Mouse (Mus musculus) bone marrow macrophage, adult 2 months (primary cell): ENCODE measurements around the gene Cntrl.

Source experiments
- CTCF ChIP-seq: IDR thresholded peaks from 2 replicates; pipeline ENCODE4 v1.5.1; 2012; ENCODE audit warnings: low read depth, mild to moderate bottlenecking, low read length, moderate library complexity
- POLR2A ChIP-seq: IDR thresholded peaks from 2 replicates; pipeline ENCODE4 v1.6.1; 2012; ENCODE audit warnings: mild to moderate bottlenecking, low read depth, low read length, borderline replicate concordance

- 0 out of 2 replicates have a peak, but pooled peaks have one; percentile 39 for TF ChIP-seq POLR2A
- no peak for TF ChIP-seq CTCF
Observed at GRCm38 (mm10) chr2:35109141-35109923, at the start of gene Cntrl.
